Comparison of ENCODE assay signal across 9 mouse cellular contexts in genomic region chr2:173275343-173276201, GRCm38 (mm10). TPM values are rescaled to one million over a fixed set of nuclear protein-coding genes. Genes with fewer than 3 reads are reported as not detected.
A peak's percentile ranks its signal among the peaks of the same experiment; 100 is the strongest.
DNase-seq lines count a peak whose midpoint lies in the region; ATAC-seq and TF ChIP-seq lines count a peak whose summit lies in the region.
"Had no signal": no experiment of that assay in that cellular context is flagged by ENCODE, and none has a peak within 500 bp of the region (broad histone marks: within the 10 kb centered on the region; RNA-seq: fewer than 3 reads in every experiment).

No protein-coding gene starts in this region.

- DNase-seq in cerebellum, adult 11 months, result peak; percentile 16
- peak; percentile 49 for DNase-seq in adipocyte (ENCODE audit: low spot score)
- DNase-seq in left cerebral cortex, postnatal 25 days (ENCODE audit: low spot score in 2 of 2), result peak; percentile 50 to 51
- DNase-seq in midbrain, embryonic 11.5 days (ENCODE audit: low spot score, missing footprints), result peak; percentile 94
- peak; percentile 42 for DNase-seq in thymus, adult 2 months

- H3K27me3 ChIP-seq in embryonic facial prominence, embryonic 13.5 days, result no peaks in the 10 kb centered on the region
- no peaks in the 10 kb centered on the region for H3K27me3 ChIP-seq in heart, embryonic 16.5 days (ENCODE audit: control insufficient read depth, insufficient read depth, low read length)
- H3K27me3 ChIP-seq in midbrain, embryonic 11.5 days (ENCODE audit: control insufficient read depth, insufficient read depth, low read length), result peaks cover 4% of the 10 kb centered on the region; the same call in 1 of the 2 replicates
- no peaks in the 10 kb centered on the region for H3K27me3 ChIP-seq in thymus, adult 2 months (ENCODE audit: control insufficient read depth, insufficient read depth, low read length)

- intact Hi-C loops in left cerebral cortex, postnatal 25 days (cut with DNase I), result loop anchor here (2.0 kb wide), 5 partner anchors 25 to 177 kb away; no protein-coding TSS in a partner anchor

- TF ChIP-seq POLR2A in thymus, adult 2 months (IDR thresholded peaks at IDR 0.05; ENCODE audit: control insufficient read depth, extremely low read depth, insufficient read depth, low read length, poor library complexity), result no peak

- H3K4me2 ChIP-seq in embryonic facial prominence, embryonic 13.5 days, result peak overlapping the region; percentile 90
- peak overlapping the region; percentile 87 for H3K4me2 ChIP-seq in heart, embryonic 16.5 days (ENCODE audit: low read depth, low read length)
- peak overlapping the region; percentile 62 for H3K4me2 ChIP-seq in midbrain, embryonic 11.5 days

- under 1% methylated on average over 73 of the region's 93 CpGs for WGBS in embryonic facial prominence, embryonic 13.5 days
- WGBS in heart, embryonic 16.5 days, result under 1% methylated on average over 88 of the region's 93 CpGs
- WGBS in midbrain, embryonic 11.5 days, result 1% methylated on average over 81 of the region's 93 CpGs
- 2% methylated on average over 93 of the region's 93 CpGs for WGBS in thymus, adult 2 months

- no peaks in the 10 kb centered on the region for H3K9me3 ChIP-seq in embryonic facial prominence, embryonic 13.5 days
- H3K9me3 ChIP-seq in heart, embryonic 16.5 days (replicated peaks; ENCODE audit: control insufficient read depth, low read length), result no peaks in the 10 kb centered on the region
- H3K9me3 ChIP-seq in midbrain, embryonic 11.5 days (ENCODE audit: control insufficient read depth, low read length), result no peaks in the 10 kb centered on the region

- peak overlapping the region; percentile 91 for H3K27ac ChIP-seq in embryonic facial prominence, embryonic 13.5 days
- peak overlapping the region; percentile 96 for H3K27ac ChIP-seq in heart, embryonic 16.5 days (ENCODE audit: low read length)
- H3K27ac ChIP-seq in midbrain, embryonic 11.5 days (ENCODE audit: low read depth, low read length), result peak overlapping the region; percentile 54
- H3K27ac ChIP-seq in thymus, adult 2 months (ENCODE audit: control insufficient read depth, insufficient read depth, low read length), result peak overlapping the region; percentile 12; the same call in 1 of the 2 replicates

- peak overlapping the region; percentile 99 for H3K4me3 ChIP-seq in embryonic facial prominence, embryonic 13.5 days
- peak overlapping the region; percentile 97 for H3K4me3 ChIP-seq in heart, embryonic 16.5 days (ENCODE audit: low read length)
- H3K4me3 ChIP-seq in midbrain, embryonic 11.5 days (ENCODE audit: low read depth, low read length), result peak overlapping the region; percentile 94
- peak overlapping the region; percentile 81 for H3K4me3 ChIP-seq in thymus, adult 2 months (ENCODE audit: control insufficient read depth, insufficient read depth, low read length)

- H3K4me1 ChIP-seq in embryonic facial prominence, embryonic 13.5 days, result peaks cover 55% of the 10 kb centered on the region
- peaks cover 50% of the 10 kb centered on the region for H3K4me1 ChIP-seq in heart, embryonic 16.5 days (ENCODE audit: control insufficient read depth, insufficient read depth, low read length)
- H3K4me1 ChIP-seq in midbrain, embryonic 11.5 days (ENCODE audit: control insufficient read depth, insufficient read depth, low read length), result peaks cover 24% of the 10 kb centered on the region
- H3K4me1 ChIP-seq in thymus, adult 2 months (replicated peaks; ENCODE audit: control insufficient read depth, insufficient read depth, low read length), result peaks cover 52% of the 10 kb centered on the region

- TF ChIP-seq CTCF in thymus, adult 2 months (IDR thresholded peaks at IDR 0.05; ENCODE audit: borderline replicate concordance, control insufficient read depth, extremely low read depth, insufficient read depth, low read length, poor library complexity), result no peak

- ATAC-seq in cerebellum, adult (ENCODE audit: insufficient number of reproducible peaks, low FRiP score, low TSS enrichment), result no peak
- no peak for ATAC-seq in embryonic facial prominence, embryonic 13.5 days (ENCODE audit: insufficient number of reproducible peaks, insufficient read depth, low FRiP score, low TSS enrichment, low read depth)
- ATAC-seq in heart, embryonic 16.5 days (replicated peaks; ENCODE audit: extremely low read depth, insufficient read depth, low FRiP score), result peak; percentile 13; the same call in 1 of the 2 replicates
- peak; percentile 22 for ATAC-seq in midbrain, embryonic 11.5 days (ENCODE audit: low FRiP score)

- peak overlapping the region; percentile 99 for H3K9ac ChIP-seq in embryonic facial prominence, embryonic 13.5 days
- H3K9ac ChIP-seq in heart, embryonic 16.5 days (ENCODE audit: low read length), result peak overlapping the region; percentile 98
- peak overlapping the region; percentile 98 for H3K9ac ChIP-seq in midbrain, embryonic 11.5 days (ENCODE audit: low read length)

- H3K36me3 ChIP-seq in embryonic facial prominence, embryonic 13.5 days, result no peaks in the 10 kb centered on the region
- H3K36me3 ChIP-seq in heart, embryonic 16.5 days (ENCODE audit: control insufficient read depth, insufficient read depth), result no peaks in the 10 kb centered on the region
- H3K36me3 ChIP-seq in midbrain, embryonic 11.5 days (ENCODE audit: control insufficient read depth, insufficient read depth, low read length), result no peaks in the 10 kb centered on the region
- no peaks in the 10 kb centered on the region for H3K36me3 ChIP-seq in thymus, adult 2 months (ENCODE audit: control insufficient read depth, insufficient read depth, low read length)

RNA-seq across cellular contexts. Expression of gene Pmepa1, which starts 0.8 kb away (rescaled TPM):
- polyA plus RNA-seq in embryonic facial prominence, embryonic 13.5 days (2015; fragmentation: Nextera tagmentation; extraction: Ambion mirVana), result 6.3 and 7.3 TPM in 2 replicates
- 4.1 and 4.3 TPM in 2 replicates for polyA plus RNA-seq in heart, embryonic 16.5 days (2015; fragmentation: Nextera tagmentation; extraction: Ambion mirVana)
- 10 to 100 TPM; 44.9 to 53.8 TPM for total RNA-seq in left cerebral cortex, postnatal 25 days (2021)
- polyA plus RNA-seq in midbrain, embryonic 11.5 days (2014; fragmentation: Nextera tagmentation; extraction: Ambion mirVana), result 3.2 and 3.4 TPM in 2 replicates
- polyA plus RNA-seq in thymus, adult 2 months (2012; rRNA removed), result 68.7 and 70.3 TPM in 2 replicates

RNA-seq across cellular contexts. Expression of gene Zbp1, which starts 56.8 kb away (rescaled TPM):
- 0.13 TPM in 1 of 2 replicates, not detected in the other for polyA plus RNA-seq in embryonic facial prominence, embryonic 13.5 days (2015; fragmentation: Nextera tagmentation; extraction: Ambion mirVana)
- 1.7 and 3.1 TPM in 2 replicates for polyA plus RNA-seq in heart, embryonic 16.5 days (2015; fragmentation: Nextera tagmentation; extraction: Ambion mirVana)
- total RNA-seq in left cerebral cortex, postnatal 25 days (2021), result not detected
- polyA plus RNA-seq in midbrain, embryonic 11.5 days (2014; fragmentation: Nextera tagmentation; extraction: Ambion mirVana), result 0.46 and 0.55 TPM in 2 replicates
- polyA plus RNA-seq in thymus, adult 2 months (2012; rRNA removed), result 58.6 and 63.7 TPM in 2 replicates
- total RNA-seq: left cerebral cortex, postnatal 14 days had no signal

Comparison
In these comparisons a context has a peak if more than half of its experiments do, and no peak if none do; other contexts are left out.
1. DNase-seq: peak in every context shown above with its lines; median percentile 94 in midbrain, embryonic 11.5 days; 50 in left cerebral cortex, postnatal 25 days; 49 in adipocyte; 42 in thymus, adult 2 months; 16 in cerebellum, adult 11 months.
2. ATAC-seq: peak in heart, embryonic 16.5 days (single experiment) and midbrain, embryonic 11.5 days (single experiment); none in cerebellum, adult (single experiment) and embryonic facial prominence, embryonic 13.5 days (single experiment).
3. H3K27ac ChIP-seq: peak in every context shown above with its lines; median percentile 96 in heart, embryonic 16.5 days; 91 in embryonic facial prominence, embryonic 13.5 days; 54 in midbrain, embryonic 11.5 days; 12 in thymus, adult 2 months.
4. RNA of gene Zbp1, which starts 56.8 kb away (polyA plus RNA-seq): 58.6 to 63.7 TPM in thymus, adult 2 months; 1.7 to 3.1 TPM in heart, embryonic 16.5 days, 0.46 to 0.55 TPM in midbrain, embryonic 11.5 days and 0.13 TPM in embryonic facial prominence, embryonic 13.5 days; every median in the first group is over 10 times any median in the second.
5. Peak in every context shown above with its lines, with median percentiles within 50 percentile points of each other: H3K4me2 ChIP-seq, H3K4me3 ChIP-seq and H3K9ac ChIP-seq.